Mouse (Mus musculus) liver, adult 2 months (tissue): ENCODE data around the gene Gphb5. TPM values are rescaled to one million over a fixed set of nuclear protein-coding genes. Genes with fewer than 3 reads are reported as not detected.

ENCODE experiments used
- DNase-seq: peaks from one replicate; pipeline ENCODE4 v3.0.0-alpha.2; 2011; ENCODE audit warnings: low read depth, low spot score; ENCODE audit errors: extremely low read depth
- H3K27ac ChIP-seq: fragments of 200-500 bp; replicated peaks from 2 replicates; pipeline ENCODE4 v1.5.1; 2012; ENCODE audit warnings: low read depth, mild to moderate bottlenecking, control low read depth, inconsistent platforms, low read length; ENCODE audit not compliant: insufficient read depth
- H3K27me3 ChIP-seq: fragments of 200-500 bp; 2 replicates; pipeline ENCODE4 v1.6.1; 2012; ENCODE audit warnings: mild to moderate bottlenecking, moderate library complexity, low read length, inconsistent platforms; ENCODE audit not compliant: control insufficient read depth, insufficient read depth
- H3K36me3 ChIP-seq: fragments of 200-500 bp; 2 replicates; pipeline ENCODE4 v1.6.1; 2012; ENCODE audit warnings: low read length, inconsistent platforms; ENCODE audit not compliant: control insufficient read depth, insufficient read depth
- H3K4me1 ChIP-seq: fragments of 200-500 bp; 2 replicates; pipeline ENCODE4 v1.6.1; 2011; ENCODE audit warnings: low read length; ENCODE audit not compliant: control insufficient read depth, insufficient read depth
- H3K4me3 ChIP-seq: fragments of 200-500 bp; 2 replicates; pipeline ENCODE4 v1.5.1; 2011; ENCODE audit warnings: low read depth, mild to moderate bottlenecking, control low read depth, low read length, moderate library complexity; ENCODE audit not compliant: insufficient read depth
- H3K79me2 ChIP-seq: fragments of 200-500 bp; 2 replicates; pipeline ENCODE4 v1.6.1; 2012; ENCODE audit warnings: inconsistent platforms, mild to moderate bottlenecking, low read length, moderate library complexity; ENCODE audit not compliant: control insufficient read depth, insufficient read depth
- H3K9ac ChIP-seq: fragments of 200-500 bp; 2 replicates; pipeline ENCODE4 v1.6.1; 2012; ENCODE audit warnings: low read depth, mild to moderate bottlenecking, control low read depth, inconsistent platforms, low read length
- CTCF ChIP-seq: fragments of 200-500 bp; IDR thresholded peaks from 2 replicates; pipeline ENCODE4 v1.5.1; 2011; ENCODE audit warnings: low read depth, low read length, control low read depth
- POLR2A ChIP-seq: fragments of 200-500 bp; IDR thresholded peaks from 2 replicates; pipeline ENCODE4 v1.6.1; 2011; ENCODE audit warnings: low read length, control low read depth; ENCODE audit not compliant: insufficient read depth; ENCODE audit errors: extremely low read depth
- WGBS: fragments of 180-500 bp; shearing (Covaris S2); methylation state at CpG from one replicate; pipeline ENCODE4 v1.1.7; 2018; 5-methylcytosine and 5-hydroxymethylcytosine counted together
- polyA plus RNA-seq: library from polyadenylated mRNA; depleted of rRNA; stranded (reverse); fragments of >200 nt; gene quantifications from 2 replicates; pipeline ENCODE4 v1.2.3, GENCODE M21; 2012
- total RNA-seq: library from RNA; depleted of rRNA; stranded (reverse); fragments of >200 nt; gene quantifications from 2 replicates; pipeline ENCODE4 v1.2.3, GENCODE M21; 2014

Gphb5 gene
- total and polyA plus RNA-seq, 2 experiments: not detected

GRCm38 (mm10) chr12:75389308-75390135 is 27.1 kb downstream of the Gphb5 start:
- DNase-seq: peak; percentile 30
- no peaks in the 10 kb centered on the region for H3K27me3 ChIP-seq
- no peaks in the 10 kb centered on the region for H3K79me2 ChIP-seq
- no peak overlapping the region for H3K4me3 ChIP-seq
- no peaks in the 10 kb centered on the region for H3K36me3 ChIP-seq
- H3K9ac ChIP-seq: no peak overlapping the region
- TF ChIP-seq CTCF (peak; percentile 31), POLR2A (no peak)
- no peaks in the 10 kb centered on the region for H3K4me1 ChIP-seq
- H3K27ac ChIP-seq: no peak overlapping the region
- 41% methylated on average over 20 of the region's 20 CpGs for WGBS

GRCm38 (mm10) chr12:75388521-75388920 is 28.1 kb downstream of the Gphb5 start:
- H3K4me1 ChIP-seq: no peaks in the 10 kb centered on the region

GRCm38 (mm10) chr12:75387846-75388245 is 28.7 kb downstream of the Gphb5 start:
- DNase-seq: no peak
- 79% methylated on average over 15 of the region's 15 CpGs for WGBS
- H3K9ac ChIP-seq: no peak overlapping the region
- no peaks in the 10 kb centered on the region for H3K4me1 ChIP-seq
- no peaks in the 10 kb centered on the region for H3K36me3 ChIP-seq
- H3K27me3 ChIP-seq: no peaks in the 10 kb centered on the region
- TF ChIP-seq CTCF: no peak
- TF ChIP-seq POLR2A: no peak
- no peaks in the 10 kb centered on the region for H3K79me2 ChIP-seq
- no peak overlapping the region for H3K4me3 ChIP-seq
- no peak overlapping the region for H3K27ac ChIP-seq

More at GRCm38 (mm10) chr12:75388521-75388920, 28.1 kb downstream of the Gphb5 start:
- no peak for TF ChIP-seq POLR2A
- no peak for TF ChIP-seq CTCF
- Histone ChIP-seq H3K4me3 (no peak overlapping the region), H3K27me3 (no peaks in the 10 kb centered on the region), H3K79me2 (no peaks in the 10 kb centered on the region), H3K9ac (no peak overlapping the region), H3K27ac (no peak overlapping the region), H3K36me3 (no peaks in the 10 kb centered on the region)
- DNase-seq: no peak
- WGBS: 83% methylated on average over 9 of the region's 9 CpGs

GRCm38 (mm10) chr12:75387156-75387555 is 29.4 kb downstream of the Gphb5 start:
- no peaks in the 10 kb centered on the region for H3K27me3 ChIP-seq

GRCm38 (mm10) chr12:75386731-75387130 is 29.9 kb downstream of the Gphb5 start:
- Histone ChIP-seq H3K4me1 (no peaks in the 10 kb centered on the region), H3K79me2 (no peaks in the 10 kb centered on the region), H3K4me3 (no peak overlapping the region), H3K27me3 (no peaks in the 10 kb centered on the region), H3K27ac (no peak overlapping the region), H3K9ac (no peak overlapping the region), H3K36me3 (no peaks in the 10 kb centered on the region)
- DNase-seq: no peak
- 85% methylated on average over 9 of the region's 9 CpGs for WGBS
- TF ChIP-seq CTCF: no peak
- no peak for TF ChIP-seq POLR2A

More at GRCm38 (mm10) chr12:75387156-75387555, 29.4 kb downstream of the Gphb5 start:
- H3K9ac ChIP-seq: no peak overlapping the region
- no peak overlapping the region for H3K27ac ChIP-seq
- no peak for TF ChIP-seq POLR2A
- TF ChIP-seq CTCF: no peak
- no peaks in the 10 kb centered on the region for H3K4me1 ChIP-seq
- no peak overlapping the region for H3K4me3 ChIP-seq
- H3K79me2 ChIP-seq: no peaks in the 10 kb centered on the region
- no peaks in the 10 kb centered on the region for H3K36me3 ChIP-seq
- peak; percentile 15 for DNase-seq
- WGBS: 81% methylated on average over 8 of the region's 8 CpGs

- Histone ChIP-seq H3K27me3 (no peaks in the 10 kb centered on the region), H3K4me1 (no peaks in the 10 kb centered on the region), H3K4me3 (no peak overlapping the region), H3K79me2 (no peaks in the 10 kb centered on the region), H3K9ac (no peak overlapping the region), H3K27ac (no peak overlapping the region), H3K36me3 (no peaks in the 10 kb centered on the region)
- TF ChIP-seq POLR2A (no peak), CTCF (no peak)
- DNase-seq: no peak
- WGBS: 90% methylated on average over 6 of the region's 6 CpGs
Measured at GRCm38 (mm10) chr12:75376126-75376525, 40.5 kb downstream of the Gphb5 start.
